Mouse (Mus musculus): Measurements from ENCODE around the gene Gon4l. TPM values are rescaled to one million over a fixed set of nuclear protein-coding genes. Genes with fewer than 3 reads are reported as not detected.

Gon4l gene
- total RNA-seq, 4 experiments from 2014 or later = 34.8 to 56.4 (median 40.3) TPM

- peak; percentile 92 for DNase-seq
Measured at GRCm38 (mm10) chr3:88913511-88914383, 78.7 kb downstream of the Gon4l start, which contains the start of gene Msto1. Msto1 (minus strand) TSS chr3:88913999.

GRCm38 (mm10) chr3:88914384-88914810 is 79.4 kb downstream of the Gon4l start:
- DNase-seq = no peak

GRCm38 (mm10) chr3:88918981-88919380 is 84.0 kb downstream of the Gon4l start:
- DNase-seq = no peak

- no peak for DNase-seq
Measured at GRCm38 (mm10) chr3:88921411-88921810, 86.4 kb downstream of the Gon4l start.

GRCm38 (mm10) chr3:88923989-88924591 is 89.1 kb downstream of the Gon4l start:
- peak; percentile 45 for DNase-seq

- no peak for DNase-seq
Measured at GRCm38 (mm10) chr3:88925651-88926050, 90.6 kb downstream of the Gon4l start.

GRCm38 (mm10) chr3:88929501-88929900 is 94.5 kb downstream of the Gon4l start:
- DNase-seq = no peak

GRCm38 (mm10) chr3:88939071-88939470 is 104.0 kb downstream of the Gon4l start:
- DNase-seq = no peak

GRCm38 (mm10) chr3:88939749-88940148 is 104.7 kb downstream of the Gon4l start:
- DNase-seq = no peak

GRCm38 (mm10) chr3:88942316-88942880 is 107.4 kb downstream of the Gon4l start:
- peak; percentile 39 for DNase-seq

GRCm38 (mm10) chr3:88944109-88944508 is 109.1 kb downstream of the Gon4l start:
- no peak for DNase-seq

- peak; percentile 88 for DNase-seq
Measured at GRCm38 (mm10) chr3:88949786-88950575, 115.0 kb downstream of the Gon4l start.

- peak; percentile 75 for DNase-seq
Measured at GRCm38 (mm10) chr3:88950576-88951326, 115.7 kb downstream of the Gon4l start, which contains the start of the genes Ash1l and Dap3. Ash1l (plus strand) TSS chr3:88950622. Dap3 (minus strand) TSS chr3:88951181.

- no peak for DNase-seq
Measured at GRCm38 (mm10) chr3:88951327-88951800, 116.3 kb downstream of the Gon4l start.

- no peak for DNase-seq
Measured at GRCm38 (mm10) chr3:88953246-88953645, 118.2 kb downstream of the Gon4l start.

GRCm38 (mm10) chr3:88953736-88954135 is 118.7 kb downstream of the Gon4l start:
- DNase-seq = no peak

Other genes with a start within 250 kb of the Gon4l start
- gene Arhgef2, start 229.3 kb upstream of the Gon4l start, total RNA-seq (2022) = 10 to 100 TPM; 22.0 to 48.2 (median 31.5) TPM
- gene Rxfp4, start 182.1 kb upstream of the Gon4l start, total RNA-seq (2022) = not detected
- gene Khdc4, start 149.4 kb upstream of the Gon4l start, total RNA-seq (2022) = 10 to 100 TPM; 48.9 to 84.1 (median 58.1) TPM
- gene Rit1, start 118.4 kb upstream of the Gon4l start, total RNA-seq (2022) = 10 to 100 TPM; 55.0 to 65.3 (median 59.1) TPM
- 10 to 100 TPM; 13.5 to 24.3 (median 15.7) TPM for gene Syt11, start 60.1 kb upstream of the Gon4l start, total RNA-seq (2022)
- 10 to 100 TPM; 19.9 to 27.9 (median 24.7) TPM for gene Msto1, start 78.8 kb downstream of the Gon4l start, total RNA-seq (2022)
- 10 to 100 TPM; 44.9 to 78.1 (median 58.6) TPM for gene Ash1l, start 115.4 kb downstream of the Gon4l start, total RNA-seq (2022)
- gene Dap3, start 116.0 kb downstream of the Gon4l start, total RNA-seq (2022) = 100 to 1,000 TPM; 128 to 166 (median 148) TPM

Measured in adrenal gland, adult 8-10 months (tissue).